Mouse (Mus musculus): Measurements from ENCODE around the gene Cnot6l. TPM values are rescaled to one million over a fixed set of nuclear protein-coding genes. Genes with fewer than 3 reads are reported as not detected.

The Cnot6l gene
- polyA plus RNA-seq, 1 experiment from 2014 or later: 21.3 TPM

GRCm38 (mm10) chr5:96161578-96162398 is 2.2 kb downstream of the Cnot6l start:
- Histone ChIP-seq H3K4me2 (replicated peaks) (peak overlapping the region; percentile 60), H3K9me3 (replicated peaks) (no peaks in the 10 kb centered on the region), H3K27me3 (no peaks in the 10 kb centered on the region), H3K36me3 (no peaks in the 10 kb centered on the region), H3K9ac (peak overlapping the region; percentile 98), H3K4me3 (replicated peaks) (peak overlapping the region; percentile 97), H3K27ac (replicated peaks) (peak overlapping the region; percentile 99), H3K4me1 (peaks cover 6% of the 10 kb centered on the region; the same call in 1 of the 2 replicates)
- under 1% methylated on average over 74 of the region's 114 CpGs for WGBS
- ATAC-seq (ENCODE audit: insufficient number of reproducible peaks, low FRiP score, low TSS enrichment, low read depth): peak; percentile 59

DNA sequence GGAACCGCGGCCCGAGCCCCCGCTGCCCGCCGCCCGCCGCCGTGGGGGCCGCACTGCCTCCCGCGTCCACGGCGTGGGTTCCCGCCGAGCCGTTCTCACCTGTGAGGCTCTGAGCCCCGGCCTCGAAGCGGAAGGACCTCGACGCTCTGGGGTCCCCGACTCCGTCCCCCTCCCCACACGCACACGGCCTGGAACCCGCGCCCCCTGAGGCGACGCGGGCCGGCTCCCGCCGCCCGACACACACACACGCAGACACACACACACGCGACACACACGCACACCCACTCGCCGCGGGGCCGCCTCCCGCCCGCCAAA is 2.8 kb downstream of the Cnot6l start:
- Histone ChIP-seq H3K27me3 (no peaks in the 10 kb centered on the region), H3K9me3 (replicated peaks) (no peaks in the 10 kb centered on the region), H3K4me2 (replicated peaks) (peak overlapping the region; percentile 60), H3K4me3 (replicated peaks) (peak overlapping the region; percentile 97), H3K36me3 (no peaks in the 10 kb centered on the region), H3K4me1 (peaks cover 6% of the 10 kb centered on the region; the same call in 1 of the 2 replicates), H3K9ac (peak overlapping the region; percentile 98), H3K27ac (replicated peaks) (peak overlapping the region; percentile 99)
- under 1% methylated on average over 37 of the region's 45 CpGs for WGBS
- peak; percentile 40; the same call in 1 of the 2 replicates for ATAC-seq (ENCODE audit: insufficient number of reproducible peaks, low FRiP score, low TSS enrichment, low read depth)

GRCm38 (mm10) chr5:96160467-96161262 is 3.3 kb downstream of the Cnot6l start:
- peak overlapping the region; percentile 99 for H3K27ac ChIP-seq (replicated peaks)
- peak; percentile 35; the same call in 1 of the 2 replicates for ATAC-seq (ENCODE audit: insufficient number of reproducible peaks, low FRiP score, low TSS enrichment, low read depth)
- peaks cover 6% of the 10 kb centered on the region; the same call in 1 of the 2 replicates for H3K4me1 ChIP-seq
- no peaks in the 10 kb centered on the region for H3K9me3 ChIP-seq (replicated peaks)
- H3K27me3 ChIP-seq: no peaks in the 10 kb centered on the region
- WGBS: 1% methylated on average over 47 of the region's 50 CpGs
- H3K4me2 ChIP-seq (replicated peaks): peak overlapping the region; percentile 60
- peak overlapping the region; percentile 98 for H3K9ac ChIP-seq
- H3K4me3 ChIP-seq (replicated peaks): peak overlapping the region; percentile 97
- no peaks in the 10 kb centered on the region for H3K36me3 ChIP-seq

DNA sequence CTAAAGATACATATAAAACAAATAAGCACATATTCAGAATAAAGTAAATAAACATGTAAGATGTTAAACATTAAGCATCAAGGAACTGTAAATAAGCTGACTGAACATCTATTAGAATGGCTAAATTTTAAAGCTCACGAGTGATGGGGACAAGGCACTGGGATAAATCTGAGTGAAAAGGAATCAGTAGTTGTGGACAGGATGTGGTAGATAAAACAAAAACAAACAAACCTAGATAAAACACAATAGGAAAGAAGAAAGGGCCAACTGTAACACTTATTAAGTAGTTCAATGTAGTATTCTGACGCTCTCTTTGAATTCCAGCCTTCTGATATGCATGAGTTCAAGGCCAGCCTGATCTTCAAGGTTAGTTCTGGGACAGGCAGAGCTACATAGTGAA is 21.6 kb downstream of the Cnot6l start:
- H3K27ac ChIP-seq (replicated peaks): no peak overlapping the region
- WGBS: 81% methylated on average over 2 of the region's 2 CpGs
- H3K9ac ChIP-seq: no peak overlapping the region
- no peak for ATAC-seq (ENCODE audit: insufficient number of reproducible peaks, low FRiP score, low TSS enrichment, low read depth)
- H3K9me3 ChIP-seq (replicated peaks): no peaks in the 10 kb centered on the region
- no peak overlapping the region for H3K4me2 ChIP-seq (replicated peaks)
- no peak overlapping the region for H3K4me3 ChIP-seq (replicated peaks)
- no peaks in the 10 kb centered on the region for H3K36me3 ChIP-seq
- H3K27me3 ChIP-seq: no peaks in the 10 kb centered on the region
- H3K4me1 ChIP-seq: no peaks in the 10 kb centered on the region

DNA sequence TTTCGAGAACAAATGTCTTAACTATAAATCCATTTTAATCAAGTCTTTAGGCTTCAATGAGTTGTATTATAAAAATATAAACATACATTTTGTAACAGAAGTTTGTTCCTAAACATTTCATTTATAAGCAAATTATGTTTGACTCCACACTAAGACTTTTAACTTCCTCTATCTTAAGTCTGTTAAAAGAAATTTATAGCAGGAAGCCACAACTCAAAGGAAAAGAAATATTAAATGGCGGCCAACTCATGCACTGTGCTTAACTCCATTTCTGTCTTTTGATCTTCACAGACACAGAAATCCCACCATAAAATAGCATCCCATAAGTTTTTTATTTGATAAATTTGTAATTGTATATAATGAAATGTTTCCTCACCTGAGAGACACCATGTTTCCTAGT is 33.3 kb downstream of the Cnot6l start:
- Histone ChIP-seq H3K9me3 (replicated peaks) (no peaks in the 10 kb centered on the region), H3K27ac (replicated peaks) (no peak overlapping the region), H3K4me3 (replicated peaks) (no peak overlapping the region), H3K9ac (no peak overlapping the region), H3K36me3 (peaks cover 17% of the 10 kb centered on the region), H3K27me3 (no peaks in the 10 kb centered on the region), H3K4me2 (replicated peaks) (no peak overlapping the region), H3K4me1 (0 out of 2 replicates have a peak, but pooled peaks cover 2% of the 10 kb centered on the region)
- ATAC-seq (ENCODE audit: insufficient number of reproducible peaks, low FRiP score, low TSS enrichment, low read depth): no peak
- WGBS: 92% methylated on average over 2 of the region's 2 CpGs

GRCm38 (mm10) chr5:96126856-96127255 is 37.1 kb downstream of the Cnot6l start:
- H3K4me3 ChIP-seq (replicated peaks): no peak overlapping the region
- WGBS: 93% methylated on average over 1 of the region's 1 CpGs
- H3K9me3 ChIP-seq (replicated peaks): no peaks in the 10 kb centered on the region
- H3K27ac ChIP-seq (replicated peaks): no peak overlapping the region
- no peak overlapping the region for H3K9ac ChIP-seq
- no peak for ATAC-seq (ENCODE audit: insufficient number of reproducible peaks, low FRiP score, low TSS enrichment, low read depth)
- peaks cover 15% of the 10 kb centered on the region for H3K36me3 ChIP-seq
- H3K4me1 ChIP-seq: no peaks in the 10 kb centered on the region
- H3K4me2 ChIP-seq (replicated peaks): no peak overlapping the region
- no peaks in the 10 kb centered on the region for H3K27me3 ChIP-seq

GRCm38 (mm10) chr5:96114943-96115342 is 49.0 kb downstream of the Cnot6l start:
- WGBS: 84% methylated on average over 3 of the region's 3 CpGs
- Histone ChIP-seq H3K4me2 (replicated peaks) (no peak overlapping the region), H3K4me1 (no peaks in the 10 kb centered on the region), H3K9me3 (replicated peaks) (no peaks in the 10 kb centered on the region), H3K9ac (no peak overlapping the region), H3K27me3 (no peaks in the 10 kb centered on the region), H3K36me3 (peaks cover 8% of the 10 kb centered on the region; the same call in 1 of the 2 replicates), H3K4me3 (replicated peaks) (no peak overlapping the region), H3K27ac (replicated peaks) (no peak overlapping the region)
- ATAC-seq (ENCODE audit: insufficient number of reproducible peaks, low FRiP score, low TSS enrichment, low read depth): no peak

- Histone ChIP-seq H3K9ac (no peak overlapping the region), H3K4me1 (no peaks in the 10 kb centered on the region), H3K4me2 (replicated peaks) (no peak overlapping the region), H3K27me3 (no peaks in the 10 kb centered on the region), H3K27ac (replicated peaks) (no peak overlapping the region), H3K4me3 (replicated peaks) (no peak overlapping the region), H3K36me3 (peaks cover 12% of the 10 kb centered on the region), H3K9me3 (replicated peaks) (no peaks in the 10 kb centered on the region)
- 93% methylated on average over 1 of the region's 1 CpGs for WGBS
- no peak for ATAC-seq (ENCODE audit: insufficient number of reproducible peaks, low FRiP score, low TSS enrichment, low read depth)
Measured at GRCm38 (mm10) chr5:96104644-96105043, 59.3 kb downstream of the Cnot6l start.

DNA sequence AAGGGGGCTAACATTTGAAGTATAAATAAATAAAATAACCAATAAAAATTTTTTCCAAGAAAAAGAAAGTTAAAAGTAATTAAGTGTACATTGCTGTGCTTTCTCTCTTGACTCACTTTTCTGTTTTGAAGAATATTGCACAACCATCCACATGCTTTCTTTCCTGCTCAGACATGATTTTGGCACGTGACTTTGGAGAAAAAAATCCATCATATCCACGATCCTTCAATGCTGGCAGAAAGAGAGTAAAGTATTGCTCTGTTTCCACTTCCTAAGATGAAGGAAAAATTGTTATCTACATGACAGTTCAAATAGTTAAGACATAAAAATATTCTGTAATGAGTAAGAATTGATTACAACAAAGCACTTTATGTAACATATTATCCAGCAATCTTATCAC is 72.5 kb downstream of the Cnot6l start:
- no peaks in the 10 kb centered on the region for H3K4me1 ChIP-seq
- no peaks in the 10 kb centered on the region for H3K9me3 ChIP-seq (replicated peaks)
- no peaks in the 10 kb centered on the region for H3K27me3 ChIP-seq
- H3K9ac ChIP-seq: no peak overlapping the region
- H3K4me3 ChIP-seq (replicated peaks): no peak overlapping the region
- ATAC-seq (ENCODE audit: insufficient number of reproducible peaks, low FRiP score, low TSS enrichment, low read depth): no peak
- 66% methylated on average over 2 of the region's 2 CpGs for WGBS
- no peak overlapping the region for H3K27ac ChIP-seq (replicated peaks)
- H3K36me3 ChIP-seq: no peaks in the 10 kb centered on the region
- no peak overlapping the region for H3K4me2 ChIP-seq (replicated peaks)

- no peak overlapping the region for H3K4me3 ChIP-seq (replicated peaks)
- H3K36me3 ChIP-seq: peaks cover 7% of the 10 kb centered on the region; the same call in 1 of the 2 replicates
- no peak overlapping the region for H3K27ac ChIP-seq (replicated peaks)
- no peaks in the 10 kb centered on the region for H3K4me1 ChIP-seq
- no peaks in the 10 kb centered on the region for H3K9me3 ChIP-seq (replicated peaks)
- H3K9ac ChIP-seq: no peak overlapping the region
- no peak for ATAC-seq (ENCODE audit: insufficient number of reproducible peaks, low FRiP score, low TSS enrichment, low read depth)
- no peaks in the 10 kb centered on the region for H3K27me3 ChIP-seq
- no peak overlapping the region for H3K4me2 ChIP-seq (replicated peaks)
Measured at GRCm38 (mm10) chr5:96085324-96085723, 78.6 kb downstream of the Cnot6l start.

GRCm38 (mm10) chr5:96079026-96079425 is 84.9 kb downstream of the Cnot6l start:
- Histone ChIP-seq H3K4me3 (replicated peaks) (no peak overlapping the region), H3K27me3 (no peaks in the 10 kb centered on the region), H3K27ac (replicated peaks) (no peak overlapping the region), H3K4me2 (replicated peaks) (no peak overlapping the region), H3K36me3 (peaks cover 17% of the 10 kb centered on the region), H3K4me1 (no peaks in the 10 kb centered on the region), H3K9me3 (replicated peaks) (no peaks in the 10 kb centered on the region), H3K9ac (no peak overlapping the region)
- 80% methylated on average over 1 of the region's 1 CpGs for WGBS
- ATAC-seq (ENCODE audit: insufficient number of reproducible peaks, low FRiP score, low TSS enrichment, low read depth): no peak
